Mouse (Mus musculus): ENCODE data around the gene Atrip. TPM values are rescaled to one million over a fixed set of nuclear protein-coding genes. Genes with fewer than 3 reads are reported as not detected.

The Atrip gene
- polyA plus RNA-seq, 1 experiment from 2014 or later = 23.4 TPM

GRCm38 (mm10) chr9:109027521-109027920 lies 46.4 kb downstream of the Atrip start:
- peak; percentile 48; the same call in 1 of the 2 replicates for ATAC-seq (ENCODE audit: insufficient read depth, low FRiP score)
- Histone ChIP-seq H3K9ac (ENCODE audit: low read length) (no peak overlapping the region), H3K36me3 (ENCODE audit: control insufficient read depth, insufficient read depth, low read length) (no peaks in the 10 kb centered on the region), H3K9me3 (replicated peaks; ENCODE audit: control insufficient read depth, low read length) (no peaks in the 10 kb centered on the region), H3K4me3 (replicated peaks; ENCODE audit: low read length) (no peak overlapping the region), H3K4me1 (ENCODE audit: control insufficient read depth, insufficient read depth, low read length) (no peaks in the 10 kb centered on the region), H3K27me3 (ENCODE audit: control insufficient read depth, insufficient read depth, low read length) (no peaks in the 10 kb centered on the region), H3K4me2 (ENCODE audit: low read depth, low read length) (no peak overlapping the region), H3K27ac (ENCODE audit: low read length) (no peak overlapping the region)
- 66% methylated on average over 8 of the region's 8 CpGs for WGBS

DNA sequence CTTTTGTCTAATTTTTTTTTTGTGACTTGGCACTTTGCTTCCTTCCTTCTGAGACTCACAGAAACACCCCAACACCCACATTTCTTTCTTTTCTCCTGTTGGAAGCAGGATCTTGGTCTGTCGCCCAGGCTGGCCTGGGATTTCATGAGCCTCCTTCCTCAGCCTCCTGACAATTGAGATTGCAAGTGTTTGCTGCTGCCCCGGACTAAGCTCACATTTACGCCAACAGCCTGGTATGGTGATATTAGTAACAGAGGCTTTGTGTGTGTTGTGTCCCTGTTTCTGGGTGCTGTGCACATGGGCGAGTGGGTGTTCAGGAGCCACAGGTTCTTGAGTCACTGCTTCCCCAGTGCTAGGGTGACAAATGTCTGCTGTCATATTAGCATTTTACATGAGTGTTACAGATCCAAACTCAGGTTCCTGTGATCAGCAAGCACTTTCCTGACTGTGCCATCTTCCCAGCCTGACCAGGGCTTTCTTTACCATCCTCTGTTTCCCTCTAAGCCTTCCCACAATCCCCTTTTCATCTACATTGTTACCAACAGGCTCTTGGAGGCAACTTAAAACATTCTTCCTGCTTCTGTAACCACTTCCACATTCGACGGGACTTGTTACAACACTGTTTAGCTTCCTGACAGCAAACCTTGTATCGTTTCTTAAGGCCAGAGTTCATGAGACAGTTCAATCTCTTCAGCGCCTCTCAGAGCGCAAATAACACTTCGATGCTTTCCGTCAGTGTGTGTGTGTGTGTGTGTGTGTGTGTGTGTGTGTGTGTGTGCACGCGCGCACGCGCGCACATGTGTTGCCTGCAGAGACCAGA lies 50.8 kb downstream of the Atrip start:
- no peak overlapping the region for H3K9ac ChIP-seq (ENCODE audit: low read length)
- H3K27ac ChIP-seq (ENCODE audit: low read length) = no peak overlapping the region
- ATAC-seq (ENCODE audit: insufficient read depth, low FRiP score) = no peak
- no peaks in the 10 kb centered on the region for H3K4me1 ChIP-seq (ENCODE audit: control insufficient read depth, insufficient read depth, low read length)
- no peak overlapping the region for H3K4me3 ChIP-seq (replicated peaks; ENCODE audit: low read length)
- WGBS = 81% methylated on average over 17 of the region's 17 CpGs
- no peak overlapping the region for H3K4me2 ChIP-seq (ENCODE audit: low read depth, low read length)
- no peaks in the 10 kb centered on the region for H3K36me3 ChIP-seq (ENCODE audit: control insufficient read depth, insufficient read depth, low read length)
- no peaks in the 10 kb centered on the region for H3K27me3 ChIP-seq (ENCODE audit: control insufficient read depth, insufficient read depth, low read length)
- H3K9me3 ChIP-seq (replicated peaks; ENCODE audit: control insufficient read depth, low read length) = no peaks in the 10 kb centered on the region

GRCm38 (mm10) chr9:109021428-109021827 lies 52.5 kb downstream of the Atrip start:
- H3K9ac ChIP-seq (ENCODE audit: low read length) = no peak overlapping the region
- H3K4me1 ChIP-seq (ENCODE audit: control insufficient read depth, insufficient read depth, low read length) = no peaks in the 10 kb centered on the region
- H3K4me2 ChIP-seq (ENCODE audit: low read depth, low read length) = no peak overlapping the region
- H3K4me3 ChIP-seq (replicated peaks; ENCODE audit: low read length) = no peak overlapping the region
- H3K27ac ChIP-seq (ENCODE audit: low read length) = no peak overlapping the region
- H3K9me3 ChIP-seq (replicated peaks; ENCODE audit: control insufficient read depth, low read length) = no peaks in the 10 kb centered on the region
- WGBS = 68% methylated on average over 4 of the region's 4 CpGs
- H3K36me3 ChIP-seq (ENCODE audit: control insufficient read depth, insufficient read depth, low read length) = no peaks in the 10 kb centered on the region
- H3K27me3 ChIP-seq (ENCODE audit: control insufficient read depth, insufficient read depth, low read length) = no peaks in the 10 kb centered on the region
- ATAC-seq (ENCODE audit: insufficient read depth, low FRiP score) = no peak

GRCm38 (mm10) chr9:109016973-109017604 lies 56.8 kb downstream of the Atrip start:
- Histone ChIP-seq H3K4me3 (replicated peaks; ENCODE audit: low read length) (no peak overlapping the region), H3K9me3 (replicated peaks; ENCODE audit: control insufficient read depth, low read length) (no peaks in the 10 kb centered on the region), H3K4me1 (ENCODE audit: control insufficient read depth, insufficient read depth, low read length) (0 out of 2 replicates have a peak, but pooled peaks cover 4% of the 10 kb centered on the region), H3K4me2 (ENCODE audit: low read depth, low read length) (no peak overlapping the region), H3K36me3 (ENCODE audit: control insufficient read depth, insufficient read depth, low read length) (no peaks in the 10 kb centered on the region), H3K9ac (ENCODE audit: low read length) (no peak overlapping the region), H3K27me3 (ENCODE audit: control insufficient read depth, insufficient read depth, low read length) (no peaks in the 10 kb centered on the region), H3K27ac (ENCODE audit: low read length) (no peak overlapping the region)
- no peak for ATAC-seq (ENCODE audit: insufficient read depth, low FRiP score)
- 54% methylated on average over 11 of the region's 11 CpGs for WGBS

DNA sequence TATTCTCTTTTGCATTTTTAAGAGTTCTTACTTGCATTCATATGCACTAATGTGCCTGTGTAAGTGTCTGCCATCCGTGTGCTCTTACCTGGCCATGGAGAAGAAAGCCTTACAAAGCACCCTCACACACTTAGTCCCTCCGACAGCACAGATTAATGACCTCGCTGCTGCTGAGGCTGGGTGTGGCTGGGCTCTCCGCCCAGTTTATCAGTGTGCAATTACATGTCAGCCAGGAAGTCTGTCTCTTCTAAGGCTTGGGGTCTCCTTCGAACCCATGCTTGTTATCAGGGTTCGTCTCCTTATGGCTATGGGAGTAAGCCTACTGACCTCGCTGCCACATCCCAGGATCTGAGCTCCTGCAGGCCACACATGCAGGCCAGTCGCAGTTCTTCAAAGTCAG lies 58.5 kb downstream of the Atrip start:
- peak; percentile 50; the same call in 1 of the 2 replicates for ATAC-seq (ENCODE audit: insufficient read depth, low FRiP score)
- 42% methylated on average over 8 of the region's 8 CpGs for WGBS
- no peaks in the 10 kb centered on the region for H3K36me3 ChIP-seq (ENCODE audit: control insufficient read depth, insufficient read depth, low read length)
- H3K9me3 ChIP-seq (replicated peaks; ENCODE audit: control insufficient read depth, low read length) = no peaks in the 10 kb centered on the region
- H3K27me3 ChIP-seq (ENCODE audit: control insufficient read depth, insufficient read depth, low read length) = no peaks in the 10 kb centered on the region
- no peak overlapping the region for H3K4me3 ChIP-seq (replicated peaks; ENCODE audit: low read length)
- H3K9ac ChIP-seq (ENCODE audit: low read length) = no peak overlapping the region
- no peak overlapping the region for H3K27ac ChIP-seq (ENCODE audit: low read length)
- no peak overlapping the region for H3K4me2 ChIP-seq (ENCODE audit: low read depth, low read length)
- 0 out of 2 replicates have a peak, but pooled peaks cover 4% of the 10 kb centered on the region for H3K4me1 ChIP-seq (ENCODE audit: control insufficient read depth, insufficient read depth, low read length)

- Histone ChIP-seq H3K9ac (ENCODE audit: low read length) (peak overlapping the region; percentile 52; the same call in 1 of the 2 replicates), H3K4me3 (replicated peaks; ENCODE audit: low read length) (no peak overlapping the region), H3K27ac (ENCODE audit: low read length) (no peak overlapping the region), H3K4me1 (ENCODE audit: control insufficient read depth, insufficient read depth, low read length) (peaks cover 6% of the 10 kb centered on the region; the same call in 1 of the 2 replicates), H3K9me3 (replicated peaks; ENCODE audit: control insufficient read depth, low read length) (no peaks in the 10 kb centered on the region), H3K4me2 (ENCODE audit: low read depth, low read length) (no peak overlapping the region), H3K27me3 (ENCODE audit: control insufficient read depth, insufficient read depth, low read length) (no peaks in the 10 kb centered on the region), H3K36me3 (ENCODE audit: control insufficient read depth, insufficient read depth, low read length) (no peaks in the 10 kb centered on the region)
- no peak for ATAC-seq (ENCODE audit: insufficient read depth, low FRiP score)
- WGBS = 71% methylated on average over 14 of the region's 14 CpGs
Observed at GRCm38 (mm10) chr9:109010316-109010690, 63.6 kb downstream of the Atrip start.

- Histone ChIP-seq H3K27me3 (ENCODE audit: control insufficient read depth, insufficient read depth, low read length) (no peaks in the 10 kb centered on the region), H3K9ac (ENCODE audit: low read length) (peak overlapping the region; percentile 52), H3K4me3 (replicated peaks; ENCODE audit: low read length) (no peak overlapping the region), H3K4me2 (ENCODE audit: low read depth, low read length) (no peak overlapping the region), H3K4me1 (ENCODE audit: control insufficient read depth, insufficient read depth, low read length) (peaks cover 6% of the 10 kb centered on the region; the same call in 1 of the 2 replicates), H3K27ac (ENCODE audit: low read length) (no peak overlapping the region), H3K9me3 (replicated peaks; ENCODE audit: control insufficient read depth, low read length) (no peaks in the 10 kb centered on the region), H3K36me3 (ENCODE audit: control insufficient read depth, insufficient read depth, low read length) (no peaks in the 10 kb centered on the region)
- ATAC-seq (ENCODE audit: insufficient read depth, low FRiP score) = peak; percentile 49; the same call in 1 of the 2 replicates
- 41% methylated on average over 17 of the region's 17 CpGs for WGBS
Observed at GRCm38 (mm10) chr9:109009636-109010315, 64.1 kb downstream of the Atrip start.

DNA sequence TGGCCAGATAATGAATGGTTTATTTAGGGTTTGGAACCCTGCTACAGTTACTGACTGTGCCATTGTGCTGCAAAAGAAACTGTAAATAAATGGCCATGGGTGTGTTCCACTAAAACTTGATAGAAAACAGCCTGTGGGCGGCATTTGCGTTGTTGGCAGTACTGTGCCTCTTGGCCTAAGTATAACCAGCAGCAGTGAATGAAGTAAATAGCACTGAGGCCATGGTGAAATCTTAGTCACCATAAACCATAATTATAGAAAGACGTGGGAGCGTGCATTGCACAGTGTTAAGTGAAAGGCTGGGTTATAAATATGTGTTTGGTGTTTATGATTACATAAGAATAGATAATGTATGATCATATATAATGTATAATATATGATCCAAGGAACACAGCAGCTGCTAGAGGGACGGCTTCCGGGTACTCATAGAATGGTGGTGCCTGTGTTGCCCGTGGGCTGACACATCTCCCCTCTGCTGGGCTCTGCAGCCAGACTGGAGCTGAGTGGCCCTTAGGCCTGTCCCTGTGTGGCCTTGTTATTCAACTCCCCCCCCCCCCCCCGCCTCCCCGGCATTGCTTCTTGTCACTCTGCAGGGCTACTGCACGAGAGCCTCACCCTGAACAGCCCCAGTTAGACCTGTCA lies 64.8 kb downstream of the Atrip start:
- Histone ChIP-seq H3K9me3 (replicated peaks; ENCODE audit: control insufficient read depth, low read length) (no peaks in the 10 kb centered on the region), H3K36me3 (ENCODE audit: control insufficient read depth, insufficient read depth, low read length) (no peaks in the 10 kb centered on the region), H3K4me2 (ENCODE audit: low read depth, low read length) (no peak overlapping the region), H3K9ac (ENCODE audit: low read length) (no peak overlapping the region; the same call in 1 of the 2 replicates), H3K4me3 (replicated peaks; ENCODE audit: low read length) (no peak overlapping the region), H3K27ac (ENCODE audit: low read length) (no peak overlapping the region), H3K4me1 (ENCODE audit: control insufficient read depth, insufficient read depth, low read length) (peaks cover 6% of the 10 kb centered on the region; the same call in 1 of the 2 replicates), H3K27me3 (ENCODE audit: control insufficient read depth, insufficient read depth, low read length) (no peaks in the 10 kb centered on the region)
- ATAC-seq (ENCODE audit: insufficient read depth, low FRiP score) = peak; percentile 45; the same call in 1 of the 2 replicates
- WGBS = 60% methylated on average over 9 of the region's 10 CpGs

Data from stomach, embryonic 16.5 days (tissue).